Mouse (Mus musculus) testis, adult 2 months (tissue): ENCODE measurements around the gene Ggt6. TPM values are rescaled to one million over a fixed set of nuclear protein-coding genes. Genes with fewer than 3 reads are reported as not detected.

ENCODE experiments used
- H3K27ac ChIP-seq: fragments of 200-500 bp; 2 replicates; pipeline ENCODE4 v1.5.1; 2012; ENCODE audit warnings: low read depth, low read length; ENCODE audit not compliant: control insufficient read depth, insufficient read depth
- H3K27me3 ChIP-seq: fragments of 200-500 bp; 2 replicates; pipeline ENCODE4 v1.6.1; 2012; ENCODE audit warnings: mild to moderate bottlenecking, low read length, moderate library complexity; ENCODE audit not compliant: control insufficient read depth, insufficient read depth
- H3K36me3 ChIP-seq: fragments of 200-500 bp; 2 replicates; pipeline ENCODE4 v1.6.1; 2012; ENCODE audit warnings: mild to moderate bottlenecking, low read length; ENCODE audit not compliant: control insufficient read depth, insufficient read depth
- H3K4me1 ChIP-seq: fragments of 200-500 bp; 2 replicates; pipeline ENCODE4 v1.6.1; 2012; ENCODE audit warnings: low read length; ENCODE audit not compliant: control insufficient read depth, insufficient read depth
- H3K4me3 ChIP-seq: fragments of 200-500 bp; 2 replicates; pipeline ENCODE4 v1.5.1; 2012; ENCODE audit warnings: low read depth, mild to moderate bottlenecking, low read length, moderate library complexity, mixed read lengths; ENCODE audit not compliant: control insufficient read depth
- CTCF ChIP-seq: fragments of 200-500 bp; IDR thresholded peaks from 2 replicates; pipeline ENCODE4 v1.5.1; 2012; ENCODE audit warnings: low read depth, mild to moderate bottlenecking, inconsistent platforms, low read length, moderate library complexity; ENCODE audit not compliant: control insufficient read depth, insufficient read depth, insufficient replicate concordance
- POLR2A ChIP-seq: fragments of 200-500 bp; IDR thresholded peaks from 2 replicates; pipeline ENCODE4 v1.6.1; 2012; ENCODE audit warnings: low read depth, mild to moderate bottlenecking, inconsistent platforms, low read length, moderate library complexity; ENCODE audit not compliant: control insufficient read depth
- polyA plus RNA-seq: library from polyadenylated mRNA; depleted of rRNA; stranded (reverse); fragments of >200 nt; gene quantifications from 2 replicates; pipeline ENCODE4 v1.2.3, GENCODE M21; 2012; rRNA removed

Gene Ggt6
- polyA plus RNA-seq, 1 experiment, result 0.10 TPM

- Histone ChIP-seq H3K27me3 (no peaks in the 10 kb centered on the region), H3K4me1 (peaks cover 12% of the 10 kb centered on the region), H3K4me3 (no peak overlapping the region), H3K36me3 (no peaks in the 10 kb centered on the region), H3K27ac (no peak overlapping the region)
- TF ChIP-seq CTCF, result no peak
- no peak for TF ChIP-seq POLR2A
Observed at GRCm38 (mm10) chr11:72487171-72487570, 51.8 kb downstream of the Ggt6 start.

GRCm38 (mm10) chr11:72487739-72488138 is 52.4 kb downstream of the Ggt6 start:
- no peaks in the 10 kb centered on the region for H3K27me3 ChIP-seq
- no peak overlapping the region for H3K27ac ChIP-seq
- no peaks in the 10 kb centered on the region for H3K36me3 ChIP-seq
- no peak for TF ChIP-seq POLR2A
- no peak for TF ChIP-seq CTCF
- H3K4me1 ChIP-seq, result peaks cover 12% of the 10 kb centered on the region
- H3K4me3 ChIP-seq, result no peak overlapping the region

Other genes starting within 250 kb of the Ggt6 start
- gene Gm43951, start 228.7 kb upstream of the Ggt6 start, polyA plus RNA-seq, result 0.78 and 1.1 TPM in 2 replicates
- gene 4933427D14Rik, start 228.1 kb upstream of the Ggt6 start, polyA plus RNA-seq, result 19.1 and 33.1 TPM in 2 replicates
- gene Txndc17, start 228.0 kb upstream of the Ggt6 start, polyA plus RNA-seq, result 15.8 and 17.5 TPM in 2 replicates
- gene Med31, start 219.9 kb upstream of the Ggt6 start, polyA plus RNA-seq, result 21.5 and 23.5 TPM in 2 replicates
- 34.1 and 37.6 TPM in 2 replicates for gene Slc13a5, start 168.3 kb upstream of the Ggt6 start, polyA plus RNA-seq
- gene Xaf1, start 133.9 kb upstream of the Ggt6 start, polyA plus RNA-seq, result 1.4 and 2.3 TPM in 2 replicates
- 108 and 112 TPM in 2 replicates for gene Fbxo39, start 121.1 kb upstream of the Ggt6 start, polyA plus RNA-seq
- 184 and 205 TPM in 2 replicates for gene Tekt1, start 73.1 kb upstream of the Ggt6 start, polyA plus RNA-seq
- 2.1 and 2.5 TPM in 2 replicates for gene Smtnl2, start 23.8 kb upstream of the Ggt6 start, polyA plus RNA-seq
- 13.6 and 14.0 TPM in 2 replicates for gene Mybbp1a, start 5.8 kb downstream of the Ggt6 start, polyA plus RNA-seq
- 11.4 and 12.1 TPM in 2 replicates for gene Spns2, start 54.4 kb downstream of the Ggt6 start, polyA plus RNA-seq
- 1.6 and 1.7 TPM in 2 replicates for gene Spns3, start 115.0 kb downstream of the Ggt6 start, polyA plus RNA-seq
- gene Ube2g1, start 171.8 kb downstream of the Ggt6 start, polyA plus RNA-seq, result 3.9 and 4.1 TPM in 2 replicates